Mouse (Mus musculus) spleen, adult 2 months (tissue): ENCODE data around the gene Itgb7.

Experiments used
- CTCF ChIP-seq: fragments of 200-500 bp; IDR thresholded peaks from 2 replicates; pipeline ENCODE4 v1.5.1; 2011; ENCODE audit warnings: mild to moderate bottlenecking, inconsistent platforms; ENCODE audit not compliant: insufficient read depth, insufficient read length, insufficient replicate concordance; ENCODE audit errors: extremely low read depth
- POLR2A ChIP-seq: fragments of 200-500 bp; IDR thresholded peaks from 2 replicates; pipeline ENCODE4 v1.6.1; 2011; ENCODE audit warnings: low read depth, low read length, inconsistent platforms

GRCm38 (mm10) chr15:102257202-102258075, 25.7 kb upstream of the Itgb7 start, which contains the start of gene Rarg:
- no peak for TF ChIP-seq POLR2A
- TF ChIP-seq CTCF = no peak
